Mouse (Mus musculus) embryo, embryonic 11.5 days (tissue): ENCODE results near the gene Narfl.
"Not testable (repeated sequence)": the region's sequence is repeated elsewhere in the genome, so short reads cannot be mapped to it uniquely, and the experiment has no call there.

Experiments
- DNase-seq: peaks from one replicate; pipeline ENCODE4 v3.0.0-alpha.2; 2012; ENCODE audit warnings: low read depth, low spot score

The Narfl gene

DNA sequence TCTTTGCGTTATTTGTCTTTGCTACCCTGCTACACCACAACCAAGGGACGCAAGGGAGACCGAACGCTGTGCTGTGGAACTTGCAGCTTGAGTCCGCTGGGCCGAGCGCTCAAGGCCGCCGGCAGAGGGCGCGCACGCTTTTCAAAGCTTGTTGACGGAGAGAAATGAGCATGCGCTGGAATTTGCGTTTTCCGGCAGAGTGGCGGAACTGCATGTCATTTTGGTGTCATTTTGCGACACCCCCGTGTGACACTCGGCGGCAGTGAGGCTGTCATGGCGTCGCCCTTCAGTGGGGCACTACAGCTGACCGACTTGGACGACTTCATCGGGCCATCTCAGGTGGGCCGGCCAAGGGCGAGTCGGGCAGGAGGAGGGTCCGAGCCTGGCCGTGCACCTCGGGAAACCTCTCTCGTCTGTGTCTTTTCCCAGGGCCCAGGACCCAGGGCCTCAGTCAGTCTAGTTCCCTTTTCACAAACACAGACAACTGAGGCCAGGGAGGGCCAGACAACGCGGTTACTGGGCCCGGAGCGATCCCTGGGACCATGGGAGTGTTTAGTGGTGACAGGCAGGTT, at the start of gene Narfl:
Gene Narfl (plus strand): TSS at position 228 of the 572 bp plus-strand sequence.
- peak; percentile 99 for DNase-seq

DNA sequence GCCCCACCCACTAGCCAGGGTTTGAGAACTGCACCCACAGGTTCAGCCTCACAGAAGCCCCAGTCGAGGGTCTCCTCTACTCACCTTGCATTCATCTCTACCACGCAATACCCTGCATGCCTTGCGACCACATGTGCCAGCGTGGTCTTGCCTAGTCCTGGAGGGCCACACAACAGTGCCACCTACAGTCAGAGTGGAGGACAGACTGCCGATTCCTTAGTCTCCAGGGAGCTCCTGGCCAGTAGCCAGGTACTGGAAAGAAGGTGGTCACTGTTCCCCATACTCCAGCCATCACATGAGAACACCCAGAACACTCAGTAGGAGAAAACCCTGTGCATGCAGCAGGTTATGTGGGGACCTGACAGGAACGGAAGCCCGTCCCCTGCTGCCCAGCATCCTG, 49.7 kb upstream of the Narfl start:
- no peak for DNase-seq

DNA sequence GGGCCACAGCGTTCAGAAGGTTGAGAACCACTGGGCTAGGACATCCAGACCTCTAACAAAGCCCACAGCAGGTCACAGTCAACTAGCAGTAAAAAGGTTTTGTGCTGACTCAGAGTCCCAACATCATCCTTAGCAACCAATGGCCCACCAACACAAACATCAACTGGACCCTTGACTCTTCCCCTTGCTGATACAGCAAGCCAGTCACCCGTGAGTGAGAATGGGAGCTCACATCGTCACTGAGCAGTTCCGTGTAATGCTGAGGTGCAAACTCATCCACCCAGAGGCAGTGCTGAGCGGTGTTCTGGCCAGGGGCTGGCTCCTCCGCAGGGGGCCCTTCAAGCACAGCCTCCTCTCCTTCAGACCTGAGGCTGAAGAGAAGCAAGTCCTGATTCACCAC, 48.3 kb upstream of the Narfl start:
- no peak for DNase-seq

DNA sequence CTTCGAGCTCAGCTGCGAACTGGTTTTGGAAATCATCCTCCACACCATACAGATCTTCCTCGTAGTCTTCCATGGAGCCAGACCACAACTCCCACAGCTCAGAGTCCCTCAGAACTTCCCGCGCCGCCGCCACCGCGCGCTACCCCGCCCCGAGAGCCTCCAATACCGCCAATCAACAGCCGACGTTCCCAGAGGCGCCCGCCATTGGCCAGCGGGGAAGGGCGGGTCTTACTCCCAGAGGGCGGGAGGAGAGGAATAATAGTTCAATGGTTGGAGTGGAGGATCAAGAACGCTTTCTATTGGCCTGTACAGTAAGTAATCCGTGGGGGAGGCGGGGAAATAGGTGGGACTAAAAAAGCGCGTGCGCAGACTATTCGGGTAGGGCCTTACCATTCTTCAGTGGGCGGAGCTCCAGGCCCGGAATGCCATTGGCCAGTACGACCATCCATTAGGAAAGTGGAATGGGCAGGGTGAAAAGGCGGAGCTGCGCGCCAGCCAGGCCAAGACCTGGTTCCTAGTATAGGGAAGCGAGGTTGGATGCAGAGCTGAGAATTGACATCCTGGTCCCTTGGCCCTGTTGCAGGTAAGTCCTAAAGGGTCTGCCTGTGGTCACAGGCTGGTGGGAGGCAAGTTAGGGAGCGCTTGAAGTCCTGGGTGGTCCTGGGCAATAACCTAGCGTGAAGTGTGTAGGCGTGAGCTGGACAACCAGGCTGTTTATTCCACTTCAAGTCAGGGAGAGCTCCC, 46.1 kb upstream of the Narfl start, which contains the start of the genes Chtf18 and Rpusd1:
Gene Chtf18 (minus strand): TSS at position 155 of the 744 bp plus-strand sequence.
Gene Rpusd1 (plus strand): TSS at position 406 of the 744 bp plus-strand sequence.
- DNase-seq = peak; percentile 99

DNA sequence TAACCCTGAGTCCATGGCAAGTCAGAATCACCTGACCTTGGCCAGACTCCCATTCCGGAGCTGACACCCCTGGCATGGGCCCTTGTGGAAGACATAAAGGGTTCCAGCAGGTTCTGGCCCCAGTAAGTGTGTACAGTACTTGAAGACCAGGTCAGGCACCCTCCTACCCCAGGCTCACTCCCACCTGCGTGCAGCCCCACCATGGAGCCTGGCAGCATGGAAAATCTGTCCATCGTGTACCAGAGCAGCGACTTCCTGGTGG, 45.6 kb upstream of the Narfl start:
- DNase-seq = no peak

DNA sequence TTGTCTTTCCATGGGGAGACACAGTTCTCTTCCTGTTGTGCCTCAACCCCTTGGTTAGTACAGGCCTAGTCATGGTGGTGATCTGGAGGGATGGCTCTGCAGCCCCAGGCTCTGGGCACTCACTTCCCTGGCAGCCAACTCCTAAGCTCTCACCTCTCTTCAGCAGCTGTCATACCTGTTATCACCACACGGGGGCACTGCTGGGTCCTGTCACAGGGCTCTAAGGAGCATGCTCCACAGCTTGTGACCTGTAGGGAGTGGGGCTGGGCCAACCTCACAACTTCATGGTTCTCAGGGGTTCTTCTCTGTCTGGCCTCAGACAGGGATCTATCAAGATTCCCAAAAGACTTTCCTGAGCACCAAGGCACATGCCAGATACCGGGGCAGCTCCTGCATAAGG, 41.5 kb upstream of the Narfl start:
- DNase-seq = peak; percentile 80

DNA sequence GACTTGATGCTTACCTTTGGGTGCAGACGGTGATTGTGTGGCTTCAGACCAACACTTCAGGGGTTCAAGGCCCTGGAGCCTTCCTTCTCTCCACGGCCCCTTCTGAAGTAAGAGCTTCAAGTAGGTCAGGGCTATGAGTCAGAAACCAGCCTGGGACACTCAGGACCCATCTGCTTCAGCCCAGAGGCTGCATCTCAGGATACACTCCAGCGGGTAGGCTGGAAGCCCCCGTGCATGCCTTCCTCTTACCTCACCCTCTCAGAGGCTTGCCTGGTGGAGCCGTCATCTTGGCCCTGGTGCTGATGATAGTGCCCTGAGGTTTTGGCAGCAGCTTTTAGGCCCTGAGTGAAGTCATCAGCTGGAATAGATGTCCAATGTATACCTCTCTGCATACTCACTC, 38.3 kb upstream of the Narfl start:
- DNase-seq = no peak

DNA sequence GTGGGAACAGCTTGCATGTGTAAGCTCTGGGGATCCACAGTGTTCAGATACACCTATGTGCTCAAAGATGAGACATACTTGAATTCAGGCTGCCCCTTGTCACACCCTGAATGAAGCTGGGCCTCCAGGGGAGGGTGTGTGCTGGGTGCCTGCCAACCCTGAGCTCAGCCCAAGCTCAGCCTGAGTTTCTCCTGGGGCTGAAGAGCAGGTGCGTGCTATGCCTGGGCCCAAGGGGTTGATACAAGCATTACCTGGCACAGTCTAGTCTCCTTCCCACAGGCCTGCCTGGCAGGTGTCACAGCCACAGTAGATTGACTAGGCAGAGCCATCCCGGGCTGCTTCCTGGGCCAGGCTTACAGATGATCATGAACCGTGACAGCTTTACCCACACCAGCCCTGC, 37.8 kb upstream of the Narfl start, which contains the start of gene Mslnl:
Gene Mslnl (plus strand): TSS at position 298 of the 400 bp plus-strand sequence.
- no peak for DNase-seq

DNA sequence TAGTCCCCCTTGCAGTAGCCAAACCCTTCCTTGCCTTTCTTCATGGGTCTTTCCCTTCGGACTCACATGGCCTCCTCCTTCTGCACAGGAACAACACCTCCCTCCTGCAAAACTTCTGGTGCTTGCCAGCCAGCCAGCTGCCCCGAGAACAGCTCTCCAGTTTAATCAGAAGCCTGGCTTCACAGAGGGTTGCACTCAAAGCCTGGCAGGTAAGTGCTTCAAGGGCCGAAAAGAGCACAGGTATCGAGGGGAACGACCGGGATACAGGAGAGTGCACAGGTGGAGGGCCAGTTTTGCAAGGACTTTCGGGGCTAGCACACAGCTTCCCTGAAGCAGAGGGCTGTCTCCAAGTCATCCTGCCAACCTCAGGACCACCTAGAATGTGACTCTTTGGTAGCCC, 34.7 kb upstream of the Narfl start:
- no peak for DNase-seq

DNA sequence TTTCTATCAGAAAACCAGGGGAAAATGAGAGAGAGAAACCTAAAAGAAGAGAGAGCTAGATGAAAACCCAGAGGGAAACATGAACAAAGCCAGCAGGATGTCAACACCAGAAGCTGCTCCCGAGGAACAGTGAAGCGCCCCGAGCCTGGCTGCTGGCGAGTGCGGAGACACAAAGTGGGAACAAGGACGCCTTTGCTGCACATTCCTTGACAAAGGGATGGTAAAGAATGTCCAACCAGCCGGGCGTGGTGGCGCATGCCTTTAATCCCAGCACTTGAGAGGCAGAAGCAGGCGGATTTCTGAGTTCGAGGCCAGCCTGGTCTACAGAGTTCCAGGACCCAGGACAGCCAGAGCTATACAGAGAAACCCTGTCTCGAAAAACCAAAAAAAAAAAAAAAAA, 32.1 kb upstream of the Narfl start:
- not testable (repeated sequence) for DNase-seq

DNA sequence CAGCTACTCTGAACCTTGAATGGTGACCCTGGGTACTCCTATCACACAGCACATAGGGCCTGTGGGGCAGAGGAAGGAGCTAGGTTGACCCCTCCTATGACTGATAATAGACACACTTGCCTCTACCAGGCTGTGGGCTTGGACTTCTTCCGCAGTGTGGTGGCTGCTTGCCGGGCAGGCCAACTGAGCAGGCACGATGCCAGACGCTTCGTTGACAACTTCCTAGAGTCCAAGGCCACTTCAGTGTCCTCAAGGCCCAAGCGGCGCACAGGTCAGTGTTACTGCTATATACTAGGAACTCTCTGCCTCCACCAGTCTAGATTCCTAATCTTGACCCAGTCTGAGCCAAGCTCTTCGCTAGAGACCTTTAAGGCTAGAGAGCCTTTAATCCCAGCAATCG, 29.7 kb upstream of the Narfl start:
- no peak for DNase-seq

DNA sequence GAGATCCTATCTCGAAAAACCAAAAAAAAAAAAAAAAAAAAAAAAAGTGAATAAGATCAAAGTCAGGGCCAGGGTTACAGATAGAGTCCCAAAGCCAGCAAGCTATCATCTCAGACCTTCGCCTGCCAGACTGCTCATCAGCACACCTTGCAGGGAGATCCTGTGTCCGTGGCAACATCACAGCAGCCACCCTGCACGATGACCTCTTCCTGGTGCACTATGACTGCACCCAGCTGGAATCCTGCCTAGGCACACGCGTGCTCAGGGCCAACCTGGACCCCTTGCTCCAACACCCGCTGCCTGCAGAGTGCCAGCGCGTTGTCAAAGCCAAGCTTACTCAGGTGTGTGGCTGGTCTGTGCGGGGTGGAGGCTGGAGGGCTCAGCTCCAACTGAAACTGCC, 29.3 kb upstream of the Narfl start:
- no peak for DNase-seq

DNA sequence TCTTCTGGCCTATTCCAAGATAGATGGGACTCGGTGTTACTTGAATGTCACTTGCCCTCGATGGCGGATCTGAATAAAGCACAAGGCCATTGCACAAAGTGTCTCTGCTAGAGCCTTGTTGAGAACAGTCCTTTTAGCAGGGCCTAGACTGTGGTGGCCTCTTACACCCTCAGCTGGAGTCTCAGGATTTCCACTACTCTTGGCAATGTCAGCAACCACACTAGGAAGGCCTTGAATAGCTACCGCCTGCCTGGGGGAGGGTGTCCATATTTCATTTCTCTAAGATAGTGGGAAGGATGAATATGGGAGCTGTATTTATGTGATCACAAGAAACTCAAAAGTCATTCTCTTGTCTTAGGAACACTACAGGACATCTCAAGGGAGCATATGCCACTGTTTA, 25.3 kb upstream of the Narfl start:
- DNase-seq = no peak

DNA sequence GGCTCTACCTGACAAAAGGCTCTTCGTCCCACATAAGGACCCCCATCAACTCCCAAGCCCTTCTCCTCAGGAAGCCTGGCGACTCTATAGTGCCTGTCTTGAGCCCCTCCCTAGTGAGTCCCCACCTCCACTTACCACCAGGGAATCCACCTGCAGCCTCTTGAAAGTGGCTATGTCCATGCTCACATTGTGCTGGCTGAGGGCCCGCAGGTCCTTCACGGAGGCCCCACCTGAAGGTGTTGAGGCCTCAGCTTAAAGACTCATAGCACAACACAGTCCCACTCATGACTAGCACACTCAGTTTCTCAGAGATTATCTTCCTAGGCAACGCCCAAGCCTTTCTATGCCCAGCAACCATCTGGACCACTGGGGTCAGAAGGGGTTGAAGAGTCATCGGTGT, 24.3 kb upstream of the Narfl start:
- no peak for DNase-seq

DNA sequence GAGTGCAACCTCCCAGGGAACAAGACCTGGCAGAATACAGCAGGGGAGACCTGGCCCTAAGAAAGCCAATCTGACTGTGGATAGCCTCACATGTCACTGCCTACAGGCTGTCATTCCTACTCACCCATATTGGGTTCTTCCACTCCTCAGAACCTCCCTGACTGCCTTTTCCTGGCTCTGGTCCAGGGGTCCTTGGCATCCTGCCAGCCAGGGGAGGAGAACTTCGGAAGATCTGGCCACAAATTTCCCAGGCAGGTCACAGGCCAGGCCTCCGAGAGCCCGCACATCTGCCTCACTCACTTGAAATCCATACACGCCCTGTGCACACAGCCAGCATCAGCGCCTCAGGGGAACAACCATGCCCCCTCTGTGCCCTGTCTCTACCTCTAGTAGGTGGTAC, 22.1 kb upstream of the Narfl start:
- no peak for DNase-seq

DNA sequence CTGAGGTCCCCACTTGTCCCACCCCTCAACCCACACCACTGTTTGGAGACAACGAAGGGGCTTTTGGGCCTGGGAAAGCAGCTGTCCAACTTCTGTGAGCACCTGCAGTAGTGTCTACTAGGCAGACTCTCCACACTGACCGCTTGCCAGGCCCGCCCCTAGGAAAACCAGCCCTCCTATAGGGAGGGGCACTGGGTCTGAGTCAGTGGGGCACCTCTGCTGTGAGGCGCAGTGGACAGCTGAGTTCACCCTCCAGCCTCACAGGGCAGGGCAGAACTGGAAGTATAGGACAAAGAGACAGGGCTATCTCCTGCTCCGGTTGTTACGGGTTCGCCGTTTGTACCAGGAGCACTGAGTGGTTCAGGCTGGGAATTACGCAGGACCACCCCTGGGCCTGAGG, 19.3 kb upstream of the Narfl start, which contains the start of gene Msln:
Gene Msln (minus strand): TSS at position 138 of the 400 bp plus-strand sequence.
- no peak for DNase-seq

DNA sequence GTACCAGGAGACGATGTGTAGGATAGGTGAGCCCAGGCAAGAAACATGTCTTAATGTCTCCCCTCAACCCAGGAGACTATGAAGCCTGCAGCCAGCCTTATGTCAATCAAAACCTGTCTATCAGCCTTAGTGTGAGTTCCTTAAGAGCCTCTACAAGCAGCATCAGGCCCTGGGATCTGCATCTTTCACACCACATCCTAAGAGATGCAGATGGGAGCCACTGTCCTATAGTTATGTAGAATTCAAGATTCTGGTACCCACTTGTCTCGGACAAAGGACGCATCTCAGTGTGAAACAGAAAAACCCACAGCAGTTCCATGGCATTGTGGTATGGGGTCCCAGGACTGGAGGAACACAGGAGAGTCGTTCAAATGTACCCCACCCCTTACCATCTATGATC, 18.5 kb upstream of the Narfl start:
- DNase-seq = no peak

DNA sequence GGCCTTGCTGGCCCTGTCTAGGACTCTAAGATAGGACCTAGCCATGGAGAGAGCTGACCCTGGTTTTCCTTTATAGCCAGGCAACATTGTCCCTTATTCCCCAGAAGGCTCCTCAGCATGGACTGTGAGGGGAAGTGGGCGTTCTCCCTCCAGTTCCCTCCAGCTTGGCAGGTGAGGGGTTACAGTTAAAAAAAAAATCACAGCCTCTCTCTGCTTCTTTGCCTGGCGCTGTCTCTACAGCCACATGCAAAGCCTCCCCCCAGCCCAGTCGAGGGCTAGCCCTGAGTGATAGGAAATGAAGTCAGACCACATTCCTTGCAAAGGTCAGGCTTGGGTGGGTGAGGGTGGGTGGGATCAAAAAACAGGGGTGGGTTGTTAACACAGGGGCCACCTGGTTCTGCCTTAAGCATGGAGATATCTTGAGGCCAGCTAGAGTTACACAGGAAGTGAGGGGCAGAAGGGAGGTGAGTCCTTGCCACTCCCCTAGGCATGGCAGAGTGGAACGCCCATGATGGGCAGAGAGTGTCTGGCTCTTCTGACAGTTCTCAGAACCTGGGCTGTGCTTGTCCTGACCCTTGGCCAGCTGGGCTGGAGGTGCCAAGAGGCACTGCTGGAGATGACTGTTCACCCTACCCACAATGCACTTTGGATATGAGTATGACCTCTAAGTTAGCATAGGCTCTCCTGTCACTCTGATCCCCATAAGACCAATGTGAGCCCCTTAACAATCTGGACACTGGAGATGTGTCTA, 17.8 kb upstream of the Narfl start:
- no peak for DNase-seq

DNA sequence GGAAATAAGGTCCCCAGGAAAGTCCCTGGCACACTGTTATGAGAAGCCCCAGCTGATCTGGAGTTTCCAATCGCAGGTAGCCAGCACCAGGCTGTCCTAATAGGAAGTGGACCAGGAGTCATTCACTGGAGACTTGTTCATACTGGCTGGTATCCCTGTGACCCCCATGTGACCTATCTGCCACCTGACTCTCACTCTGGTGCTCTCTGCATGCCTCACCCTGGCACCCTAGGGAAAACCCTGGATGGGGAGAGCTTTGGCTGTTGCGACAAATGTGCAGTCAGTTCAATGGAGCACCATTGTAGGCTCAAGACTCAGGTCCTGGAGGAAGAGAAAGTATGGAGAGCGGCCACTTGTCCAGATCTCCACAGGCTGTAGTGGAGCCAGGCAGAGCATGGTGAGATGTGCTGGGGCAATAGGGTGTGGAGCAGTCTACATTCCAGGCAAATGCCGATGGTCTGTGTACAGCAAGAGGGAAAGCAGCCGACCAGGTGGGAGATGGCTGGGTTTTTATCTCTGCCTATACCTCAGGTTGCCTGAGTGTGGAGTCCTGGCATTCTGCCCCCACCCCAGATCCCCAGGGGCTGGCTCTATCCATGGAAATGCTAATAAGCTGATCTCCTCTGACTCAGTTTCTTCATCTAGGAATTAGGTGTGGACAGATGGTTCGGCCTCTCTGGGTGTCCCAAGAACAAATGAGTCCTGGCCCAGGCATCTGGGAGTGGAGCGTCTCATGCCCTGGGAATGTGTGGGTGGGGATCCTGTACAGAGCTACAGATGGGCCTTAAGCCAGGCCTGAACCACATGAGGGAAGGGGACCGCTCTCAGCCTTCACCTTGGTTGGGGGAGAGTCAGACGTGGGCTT, 17.0 kb upstream of the Narfl start:
- no peak for DNase-seq

DNA sequence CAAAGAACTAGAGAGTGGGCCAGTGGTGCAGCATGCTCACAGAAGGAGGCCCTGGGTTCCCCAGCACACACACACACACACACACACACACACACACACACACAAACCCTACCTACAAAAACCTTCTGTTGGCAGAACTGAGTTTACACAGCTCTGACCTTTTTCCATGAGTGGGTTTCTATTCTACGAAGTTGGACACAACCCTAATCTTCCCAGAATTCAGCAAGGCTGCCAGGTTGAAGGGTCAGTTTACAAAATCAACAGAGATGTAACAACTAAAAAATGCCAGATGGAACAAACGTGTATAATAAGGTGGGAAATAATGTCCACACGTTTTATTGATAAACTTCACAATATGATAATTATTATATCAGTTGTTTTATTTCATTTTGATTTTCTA, 15.9 kb upstream of the Narfl start:
- DNase-seq = no peak

DNA sequence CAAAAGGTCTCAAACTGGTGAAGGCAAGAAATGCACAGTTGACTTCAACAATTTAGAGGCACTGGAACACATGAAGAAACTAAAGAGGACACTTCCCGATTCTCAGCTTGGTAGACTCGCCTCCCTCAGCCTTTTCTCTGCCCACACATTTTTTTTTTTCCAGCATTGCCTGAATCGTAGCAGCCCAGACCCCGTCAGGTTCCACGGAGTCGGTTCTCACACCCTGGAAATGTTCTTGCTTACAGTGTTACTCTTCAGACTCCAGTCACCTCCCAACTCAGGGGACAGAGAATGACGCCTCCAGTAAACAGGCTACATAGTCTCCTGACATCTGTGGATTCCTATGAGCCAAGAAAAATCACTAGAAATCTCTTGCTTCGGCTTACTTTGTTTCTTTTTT, 13.4 kb upstream of the Narfl start:
- DNase-seq = no peak

DNA sequence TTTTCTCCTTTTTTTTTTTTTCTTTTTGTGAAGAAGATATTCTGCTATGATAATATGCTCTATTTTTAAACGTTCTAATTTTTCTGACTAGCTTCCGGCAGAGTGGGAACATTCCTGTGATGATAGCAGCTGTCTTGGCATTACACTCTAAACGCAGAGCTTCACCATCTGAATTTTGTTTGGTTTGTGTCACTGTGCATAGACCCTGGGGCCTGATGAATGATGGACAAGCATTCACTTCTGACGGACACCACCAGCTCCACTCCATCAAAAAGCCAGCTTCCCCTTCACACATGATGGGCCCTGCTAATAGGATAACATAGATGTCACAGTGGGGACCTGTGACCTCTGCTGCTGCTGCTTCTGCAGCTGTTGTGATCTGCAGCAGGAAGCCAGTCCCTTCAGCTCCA, 12.0 kb upstream of the Narfl start:
- no peak for DNase-seq
